Mouse (Mus musculus) 416B (cell line): Measurements from ENCODE around the gene Pim1.

Experiments
- DNase-seq: peaks from one replicate; pipeline ENCODE4 v3.0.0; 2011; ENCODE audit warnings: low read depth

The Pim1 gene

DNA sequence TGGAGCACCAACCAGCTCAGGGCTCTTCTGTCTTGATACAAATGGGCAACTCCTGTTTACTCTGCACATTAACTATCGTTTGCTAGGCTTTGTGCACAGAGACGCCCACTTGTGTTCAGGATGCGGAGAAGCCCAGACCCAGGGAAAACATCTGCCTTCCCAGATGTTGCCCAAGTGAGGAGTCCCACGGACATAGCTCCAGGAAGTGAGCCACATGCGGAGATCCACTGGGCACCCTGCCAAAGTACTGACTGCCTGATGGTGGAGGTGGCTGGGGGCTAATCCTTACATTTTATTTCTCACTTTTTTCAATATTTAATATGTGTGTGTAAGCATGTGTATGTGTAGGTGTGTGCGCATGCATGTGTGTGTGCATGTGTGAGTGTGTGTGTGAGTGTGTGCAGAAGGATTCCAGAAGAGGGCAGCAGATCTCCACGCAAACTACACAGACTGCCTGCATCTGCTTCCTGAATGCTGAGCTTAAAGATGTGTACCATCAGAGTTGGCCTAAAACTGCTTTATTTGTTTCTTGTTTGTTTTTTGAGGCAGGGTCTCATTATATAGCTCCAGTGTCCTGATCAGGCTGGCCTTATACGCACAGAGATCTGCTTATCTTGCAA, 38.1 kb downstream of the Pim1 start:
- DNase-seq = peak; percentile 80

DNA sequence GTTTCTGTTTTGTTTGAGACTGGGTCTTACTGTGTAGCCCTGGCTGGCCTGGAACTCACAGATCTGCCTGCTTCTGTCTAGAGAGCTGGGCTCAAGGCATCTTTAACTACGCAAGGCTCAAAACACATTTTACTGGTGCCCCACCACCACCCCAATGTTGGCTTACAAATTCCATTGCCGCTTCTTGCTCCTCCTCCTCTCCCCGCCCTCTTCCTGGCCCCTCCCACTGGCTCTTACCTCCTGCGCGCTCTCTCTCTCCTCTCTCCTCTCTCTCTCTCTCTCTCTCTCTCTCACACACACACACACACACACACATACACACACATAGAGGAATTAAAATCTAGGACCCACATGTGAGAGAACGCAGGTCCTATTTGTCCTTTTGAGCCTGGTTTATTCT, 40.0 kb downstream of the Pim1 start:
- DNase-seq = peak; percentile 62

DNA sequence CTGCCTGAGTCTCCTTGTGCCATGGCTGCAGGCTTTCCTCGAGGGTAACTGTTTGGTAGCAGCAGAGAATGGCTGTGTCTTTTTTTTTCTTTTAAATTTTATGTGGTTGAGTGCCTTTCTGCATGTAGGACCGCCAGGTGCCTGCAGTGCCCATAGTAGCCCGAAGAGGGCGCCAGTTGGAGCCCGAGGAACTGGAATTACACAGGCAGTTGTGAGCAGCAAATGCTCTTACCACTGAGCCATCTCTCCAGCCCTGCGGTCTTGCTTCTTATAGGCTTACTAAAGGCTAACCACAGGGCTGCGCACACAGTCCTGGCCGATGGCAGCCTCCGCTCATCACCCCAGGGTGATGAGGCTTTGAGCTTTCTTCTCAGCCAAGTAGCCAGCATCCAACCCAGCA, 40.7 kb downstream of the Pim1 start:
- DNase-seq = peak; percentile 44

DNA sequence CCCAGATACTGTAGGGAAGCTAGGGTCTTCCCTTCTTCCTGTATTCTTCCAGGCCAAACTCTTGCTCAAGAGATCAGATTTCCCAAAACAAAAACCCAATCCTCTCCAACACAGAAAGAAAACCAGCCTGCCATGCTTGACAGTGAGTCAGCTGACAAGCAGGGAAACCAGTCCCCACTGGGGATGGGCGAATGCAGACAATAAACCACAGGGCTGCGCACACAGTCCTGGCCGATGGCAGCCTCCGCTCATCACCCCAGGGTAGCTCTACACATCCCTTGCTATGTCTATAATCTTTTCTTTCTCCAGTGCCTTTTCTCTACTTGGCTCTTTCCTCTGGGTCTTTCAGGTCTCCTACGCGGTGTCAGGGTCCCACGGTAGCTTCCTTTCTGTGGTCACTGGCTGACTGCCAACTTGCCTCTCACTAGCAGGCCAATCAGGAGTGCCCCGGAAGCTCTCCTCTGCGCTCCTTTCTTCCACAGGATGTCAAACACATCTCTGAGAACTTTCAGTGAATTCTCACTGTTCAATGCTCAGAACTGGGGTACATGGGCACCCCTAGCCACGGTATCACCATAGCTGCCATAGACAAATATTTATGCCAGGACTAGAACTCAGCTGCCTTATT, 41.3 kb downstream of the Pim1 start:
- DNase-seq = peak; percentile 85

DNA sequence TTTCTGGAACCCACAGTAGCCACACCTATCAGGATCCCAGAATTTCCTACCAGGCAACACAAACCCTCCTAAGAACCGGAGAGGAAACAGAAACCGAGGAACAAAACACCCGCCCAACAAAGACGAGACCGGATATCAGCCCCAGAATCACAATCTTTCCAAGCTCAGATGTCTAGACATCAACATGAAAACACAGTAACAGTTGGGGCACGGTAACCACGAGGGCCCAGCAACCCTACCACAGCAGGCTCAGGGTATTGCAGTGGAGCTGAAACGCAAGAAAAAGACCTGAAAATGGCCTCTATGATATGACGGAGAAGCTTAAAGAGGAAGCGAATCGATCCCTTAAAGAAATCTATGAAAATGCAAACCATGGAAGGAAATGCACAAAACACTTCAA, 43.3 kb downstream of the Pim1 start:
- DNase-seq = no peak

DNA sequence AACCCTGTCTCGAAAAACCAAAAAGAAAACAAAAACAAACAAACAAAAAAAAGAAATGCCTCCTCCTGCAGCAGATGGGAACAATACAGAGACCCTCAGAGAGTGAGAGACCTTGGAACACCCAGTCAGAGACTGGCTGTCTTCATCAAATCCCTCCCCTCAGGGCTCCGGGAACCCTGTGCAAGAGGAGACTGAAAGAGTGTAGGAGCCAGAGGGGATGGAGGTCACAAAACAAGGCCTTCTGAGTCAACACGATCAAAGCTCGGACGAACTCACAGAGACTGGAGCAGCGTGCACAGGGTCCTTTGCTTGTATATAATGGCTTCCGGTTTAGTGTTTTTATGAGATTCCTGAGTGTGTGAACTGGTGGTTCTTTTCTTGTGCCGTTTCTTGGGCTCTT, 49.9 kb downstream of the Pim1 start:
- no peak for DNase-seq

DNA sequence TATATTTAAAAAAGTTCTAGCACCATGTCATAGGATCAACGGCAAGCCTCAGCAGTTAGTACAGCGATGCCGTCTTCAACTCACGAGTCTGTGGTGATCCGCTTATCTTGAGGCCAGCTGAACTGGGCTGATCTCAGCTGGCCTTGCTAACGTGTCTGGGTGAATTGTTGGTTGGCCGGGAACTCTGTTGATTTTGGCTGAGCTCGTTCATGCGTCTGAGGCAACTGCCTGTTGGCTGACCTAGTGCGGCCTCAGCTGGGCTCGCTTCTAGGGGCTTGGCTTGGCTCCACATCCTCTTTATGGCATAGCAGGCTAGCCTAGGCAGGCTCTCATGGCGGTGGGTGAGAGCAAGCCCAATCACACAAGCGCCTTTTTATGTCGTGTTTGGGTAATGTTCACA, 50.9 kb downstream of the Pim1 start:
- DNase-seq = no peak

DNA sequence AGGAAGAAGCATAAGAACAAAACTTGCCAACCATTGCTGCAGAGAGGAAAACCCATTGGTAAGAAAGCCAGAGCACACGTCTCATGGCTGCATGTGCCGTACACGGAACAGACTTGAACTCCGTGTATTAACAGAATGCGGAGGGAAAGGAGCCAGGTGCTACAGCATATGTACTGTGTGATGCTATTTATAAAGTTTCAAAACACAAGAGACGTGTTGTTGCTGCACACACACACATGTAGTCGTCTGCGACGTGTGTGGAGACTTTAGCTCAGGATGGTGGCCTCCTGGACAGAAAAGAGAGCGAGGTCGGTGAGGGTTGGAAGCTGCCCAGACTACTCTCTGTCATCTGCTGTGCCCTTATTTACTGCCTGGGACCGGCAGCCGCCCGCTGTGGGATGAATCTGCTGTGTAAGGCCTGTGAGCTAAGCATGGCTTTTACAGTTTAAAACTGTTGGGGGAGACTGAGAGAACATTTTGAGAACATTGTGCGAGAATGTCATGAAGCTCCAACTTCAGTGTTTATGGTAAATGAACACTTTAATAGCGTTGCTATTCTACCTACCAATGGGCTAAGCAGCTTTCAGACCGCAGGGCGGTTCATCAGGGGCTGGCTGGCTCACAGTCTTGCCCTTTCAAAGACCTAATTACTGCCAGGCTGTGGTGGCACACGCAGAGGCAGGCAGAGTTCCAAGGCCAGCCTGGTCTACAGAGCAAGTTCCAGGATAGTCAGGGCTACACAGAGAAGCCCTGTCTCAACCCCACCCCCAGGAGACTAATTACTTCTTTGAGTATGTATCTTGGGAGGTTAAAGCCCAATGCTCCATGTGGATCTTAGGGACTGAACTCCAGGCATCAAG, 52.5 kb downstream of the Pim1 start:
- no peak for DNase-seq

DNA sequence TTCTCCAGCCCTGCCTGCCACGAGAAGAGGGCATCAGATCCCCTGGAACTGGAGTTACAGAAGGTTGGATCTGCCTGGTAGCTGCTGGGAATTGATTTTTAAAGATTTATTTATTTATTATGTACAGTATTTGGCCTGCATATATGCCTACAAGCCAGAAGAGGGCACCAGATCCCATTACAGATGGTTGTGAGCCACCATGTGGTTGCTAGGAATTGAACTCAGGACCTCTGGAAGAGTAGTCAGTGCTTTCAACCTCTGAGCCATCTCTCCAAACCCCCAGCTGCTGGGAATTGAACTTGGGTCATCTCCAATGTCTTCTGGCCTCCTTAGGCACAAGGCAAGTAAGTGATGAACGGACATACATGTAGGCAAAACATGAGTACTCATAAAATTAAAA, 53.5 kb downstream of the Pim1 start:
- DNase-seq = no peak

DNA sequence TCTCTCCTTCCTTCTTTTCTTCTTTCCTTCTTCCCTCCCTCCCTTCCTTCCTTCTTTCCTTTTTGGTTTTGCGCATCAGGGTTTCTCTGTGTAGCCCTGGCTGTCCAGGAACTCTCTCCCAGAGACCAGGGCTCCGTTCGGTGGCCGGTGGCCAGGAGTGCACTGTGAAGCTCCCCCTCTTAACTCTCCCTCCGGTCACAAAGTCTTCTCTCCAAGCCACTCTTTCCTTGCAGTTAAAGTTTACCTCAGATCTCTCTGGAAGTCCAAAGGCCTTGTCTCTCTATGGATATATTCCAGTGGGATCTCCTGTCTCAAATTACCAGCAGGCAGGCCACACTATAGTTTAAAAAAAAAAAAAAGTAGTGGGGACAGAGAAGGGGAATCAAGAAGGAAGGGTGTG, 54.7 kb downstream of the Pim1 start:
- DNase-seq = no peak
